Mouse (Mus musculus) embryo, embryonic 10.5 days (tissue): ENCODE measurements around the gene Telo2.
A peak's percentile ranks its signal among the peaks of the same experiment; 100 is the strongest.

Experiments
- DNase-seq: peaks from one replicate; pipeline ENCODE4 v3.0.0-alpha.2; 2015; ENCODE audit warnings: low spot score

Gene Telo2

DNA sequence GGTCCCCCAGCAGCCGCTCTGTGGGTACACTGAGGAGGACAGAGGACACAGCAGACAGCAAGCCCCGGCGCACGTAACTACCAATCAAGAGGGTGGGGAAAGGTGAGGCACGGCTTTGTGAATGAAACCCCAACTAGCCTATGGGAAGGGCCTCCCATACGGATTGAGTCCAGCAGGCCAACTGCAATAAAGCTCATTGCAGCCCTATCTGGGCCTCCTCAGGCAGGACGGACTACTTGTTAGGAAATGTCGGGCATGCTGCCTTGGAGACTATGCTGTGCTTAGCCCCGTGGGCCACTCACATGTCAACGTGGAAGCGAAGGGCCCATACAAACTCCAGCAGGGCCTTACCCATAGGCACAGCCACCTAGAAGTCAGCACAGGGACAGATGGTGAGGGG lies 14.4 kb downstream of the Telo2 start:
- no peak for DNase-seq

DNA sequence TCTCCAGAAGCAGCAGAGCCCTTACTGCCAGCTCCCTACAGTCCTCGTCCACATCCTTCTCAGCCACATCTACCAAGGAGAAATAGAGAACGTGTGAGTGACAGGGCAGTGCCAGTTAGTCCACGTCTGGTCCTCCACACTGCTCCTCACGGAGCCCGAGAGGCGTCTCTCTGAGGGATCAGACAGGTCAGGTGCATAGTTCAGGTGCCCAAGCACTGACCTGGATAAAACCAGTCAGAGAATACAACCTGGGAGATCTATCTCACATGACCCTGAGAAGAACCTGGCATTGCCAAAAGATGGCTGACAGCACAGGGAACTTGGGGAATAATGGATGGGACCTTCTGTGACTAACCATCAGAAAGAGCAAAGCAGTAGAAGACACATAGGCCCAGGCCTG lies 15.7 kb downstream of the Telo2 start:
- no peak for DNase-seq

DNA sequence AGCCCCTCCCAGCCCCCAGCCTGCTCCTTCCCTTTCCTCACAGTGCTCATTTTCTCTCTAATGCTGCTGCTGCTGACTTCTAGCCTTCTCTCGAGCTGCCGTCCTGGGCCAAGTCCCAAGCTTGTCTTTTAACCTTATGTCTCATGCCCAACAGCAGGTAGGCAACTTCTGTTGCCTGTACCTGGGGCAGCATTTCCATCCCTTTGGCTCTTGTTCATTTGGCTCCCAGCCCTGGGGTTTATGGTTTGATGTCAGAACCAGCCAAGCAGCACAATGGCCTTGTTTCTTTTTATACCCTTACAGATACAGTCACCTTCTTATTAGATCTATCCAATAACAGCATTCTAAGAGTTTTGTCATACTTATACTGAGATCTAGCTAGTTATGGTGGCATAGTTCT lies 19.5 kb downstream of the Telo2 start:
- DNase-seq: no peak

DNA sequence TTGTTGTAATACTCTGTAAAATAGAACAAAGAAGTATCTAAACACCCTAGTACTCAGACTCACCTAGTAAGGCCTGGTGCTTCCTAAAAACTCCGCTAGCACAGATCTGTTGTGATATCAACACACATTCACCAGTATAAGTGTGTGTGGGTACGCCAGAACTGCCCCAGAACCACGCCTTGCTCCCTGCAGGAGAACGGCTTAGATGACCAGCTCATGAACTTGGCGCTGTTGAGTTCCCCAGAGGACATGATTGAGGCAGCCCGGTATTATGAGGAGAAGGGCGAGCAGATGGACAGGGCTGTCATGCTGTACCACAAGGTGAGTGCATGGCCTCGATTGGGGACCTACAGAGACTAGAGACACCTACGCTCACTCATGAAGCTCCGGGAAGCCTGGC lies 25.3 kb downstream of the Telo2 start:
- DNase-seq: no peak

DNA sequence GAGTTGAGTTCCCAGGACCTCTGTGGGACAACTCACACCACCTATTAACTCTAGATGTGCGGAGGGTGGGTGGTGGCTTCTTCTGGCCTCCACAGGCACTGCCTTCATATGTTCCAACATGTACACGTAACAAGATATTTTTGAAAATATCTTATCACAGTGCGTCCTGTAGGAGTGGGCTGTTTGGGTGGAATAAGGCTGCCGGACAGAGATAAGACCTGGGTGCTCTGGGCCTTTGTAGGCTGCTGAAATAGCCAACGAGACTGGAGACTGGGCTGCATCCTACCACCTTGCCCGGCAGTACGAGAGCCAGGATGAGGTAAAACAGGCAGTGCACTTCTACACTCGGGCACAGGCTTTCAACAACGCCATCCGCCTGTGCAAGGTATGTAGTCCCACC lies 26.6 kb downstream of the Telo2 start:
- no peak for DNase-seq

DNA sequence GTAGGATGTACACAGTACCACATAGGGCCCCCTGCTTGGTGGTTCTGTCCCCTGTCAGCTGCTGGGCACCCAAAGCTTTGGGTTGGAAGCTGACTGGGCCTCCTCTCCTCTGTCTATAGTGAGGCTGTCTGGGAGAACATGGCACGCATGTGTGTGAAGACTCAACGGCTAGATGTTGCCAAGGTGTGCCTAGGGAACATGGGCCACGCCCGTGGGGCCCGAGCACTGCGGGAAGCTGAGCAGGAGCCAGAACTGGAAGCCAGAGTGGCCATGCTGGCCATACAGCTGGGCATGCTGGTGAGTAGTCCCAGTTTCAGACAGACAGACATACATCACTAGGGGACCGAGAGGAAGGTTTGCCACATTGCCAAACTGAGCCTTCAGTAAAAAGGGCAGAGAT lies 29.0 kb downstream of the Telo2 start:
- DNase-seq: no peak

DNA sequence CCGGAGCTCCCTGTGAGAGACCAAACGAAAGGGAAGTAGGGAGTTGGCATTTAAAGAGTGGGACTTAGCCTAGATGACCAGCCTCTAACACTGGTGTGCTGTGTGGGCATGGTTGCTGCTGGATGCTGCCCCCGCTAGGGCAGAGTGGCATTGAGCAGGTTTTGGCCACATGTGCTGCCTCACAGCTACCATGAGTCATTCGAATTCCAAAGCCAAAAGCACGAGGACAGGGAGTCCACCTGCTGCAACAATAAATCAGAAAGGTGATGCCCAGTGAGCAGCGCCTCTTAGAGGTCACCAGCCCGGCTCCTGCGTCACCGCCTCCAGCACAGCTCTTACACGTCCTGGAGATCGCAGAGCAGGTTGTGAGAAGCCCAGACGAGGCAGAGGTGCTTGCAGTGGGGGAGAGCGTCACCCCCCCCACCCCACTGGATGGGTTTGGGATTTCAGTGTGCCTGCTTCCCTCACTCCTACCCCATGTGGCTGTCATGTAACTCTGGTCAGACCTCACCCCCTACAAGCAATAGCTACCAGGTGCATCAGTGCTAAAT lies 30.9 kb downstream of the Telo2 start:
- no peak for DNase-seq

DNA sequence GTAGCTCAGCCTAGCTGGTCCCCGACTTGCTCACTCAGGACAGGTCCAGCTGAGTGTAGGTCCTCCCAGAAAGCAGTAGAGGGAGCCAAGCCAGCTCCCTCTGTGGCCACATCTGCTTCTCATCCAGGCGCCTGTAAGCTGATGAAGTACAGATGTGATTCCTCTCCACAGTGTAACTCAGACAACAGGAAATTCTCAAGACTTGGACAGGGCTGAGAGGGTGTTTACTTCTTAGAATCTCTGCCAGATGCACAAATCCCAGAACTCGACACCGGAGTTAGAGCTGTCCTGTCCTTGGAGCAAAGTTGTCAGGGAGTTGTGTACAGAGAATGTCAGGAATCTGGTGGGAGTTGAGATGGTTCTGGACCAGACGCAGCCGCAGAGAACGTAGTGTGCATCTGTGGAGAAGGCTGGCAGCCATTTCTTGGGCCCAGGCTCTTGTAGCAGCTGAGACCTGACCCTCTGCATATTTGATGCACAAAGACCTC lies 32.3 kb downstream of the Telo2 start, which contains the start of gene Tmem204:
Gene Tmem204, minus strand, starts transcription at position 148 of the 488 bp plus-strand sequence.
- peak; percentile 90 for DNase-seq

DNA sequence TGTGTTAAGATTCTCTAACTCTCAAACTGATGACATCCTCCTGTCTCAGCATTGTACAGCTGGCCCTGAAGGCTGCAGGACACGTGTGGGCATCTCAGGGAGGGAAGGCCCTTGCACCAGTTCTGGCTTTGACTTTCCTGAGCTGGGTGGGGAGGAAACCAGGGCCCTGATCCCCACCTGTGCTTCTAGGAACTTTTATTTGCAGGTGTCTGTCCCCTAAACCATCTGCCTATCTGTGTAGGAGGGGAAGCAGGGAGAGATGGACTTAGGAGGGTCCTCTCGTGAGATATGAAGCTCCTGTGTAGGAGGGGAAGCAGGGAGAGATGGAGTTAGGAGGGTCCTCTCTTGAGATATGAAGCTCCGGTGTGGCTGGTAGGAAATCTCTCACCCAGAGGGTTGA lies 32.9 kb downstream of the Telo2 start:
- no peak for DNase-seq

DNA sequence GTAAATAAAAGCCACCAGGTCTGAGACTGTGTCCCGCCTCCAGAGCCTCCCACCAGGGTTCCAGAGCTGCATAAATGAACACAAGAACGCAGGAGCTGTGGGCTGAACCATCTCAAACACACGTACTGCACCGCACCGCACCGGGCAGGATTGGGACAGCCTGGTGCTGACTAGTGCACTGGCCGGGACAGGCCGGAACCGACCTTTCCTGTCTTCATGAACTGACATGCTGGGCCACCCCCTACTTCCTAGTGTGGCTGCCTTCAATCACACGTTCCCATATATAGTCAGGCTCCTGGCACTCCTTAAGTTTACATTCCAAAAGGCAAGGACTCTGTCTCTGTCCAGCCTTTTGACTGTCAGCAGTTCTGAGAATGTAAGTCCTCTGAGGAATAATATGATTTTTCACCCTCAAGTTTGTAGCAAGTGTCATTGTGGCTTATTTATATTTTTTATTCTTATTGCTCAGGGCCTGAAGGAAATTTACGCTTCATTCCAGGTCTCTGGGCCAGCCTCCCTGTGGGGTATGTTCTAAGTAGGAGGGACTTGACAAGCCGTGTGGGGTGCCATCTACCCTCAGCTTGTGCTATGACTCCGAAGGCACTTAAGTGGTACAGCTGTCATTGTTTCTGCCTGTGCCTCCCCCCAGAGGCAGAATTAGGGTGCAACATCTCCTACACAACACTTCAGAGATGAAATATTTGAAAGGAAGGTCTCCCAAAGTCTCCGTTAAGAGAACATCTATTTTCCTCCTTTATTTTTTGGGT lies 33.5 kb downstream of the Telo2 start:
- DNase-seq: peak; percentile 19

DNA sequence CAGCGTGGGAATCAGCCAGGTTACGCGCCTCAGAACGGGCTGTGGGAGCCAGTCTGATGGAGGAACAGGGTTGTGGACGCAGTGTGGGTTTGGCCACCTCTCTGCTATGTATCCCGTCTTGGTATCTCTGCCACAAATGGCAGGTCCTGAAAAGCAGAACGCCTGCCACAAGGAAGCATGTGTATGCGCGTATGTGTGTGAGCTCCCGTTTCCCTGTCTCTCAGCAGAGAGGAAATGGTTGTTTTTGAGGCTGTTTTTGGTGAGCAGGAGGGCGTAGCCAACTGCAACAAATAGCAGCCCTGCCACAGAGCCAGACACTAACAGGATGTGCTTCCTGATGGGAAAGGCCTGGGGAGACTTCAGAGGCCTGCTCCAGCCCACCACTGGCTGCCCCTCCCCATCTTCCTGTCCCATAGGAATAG lies 34.8 kb downstream of the Telo2 start:
- peak; percentile 22 for DNase-seq

DNA sequence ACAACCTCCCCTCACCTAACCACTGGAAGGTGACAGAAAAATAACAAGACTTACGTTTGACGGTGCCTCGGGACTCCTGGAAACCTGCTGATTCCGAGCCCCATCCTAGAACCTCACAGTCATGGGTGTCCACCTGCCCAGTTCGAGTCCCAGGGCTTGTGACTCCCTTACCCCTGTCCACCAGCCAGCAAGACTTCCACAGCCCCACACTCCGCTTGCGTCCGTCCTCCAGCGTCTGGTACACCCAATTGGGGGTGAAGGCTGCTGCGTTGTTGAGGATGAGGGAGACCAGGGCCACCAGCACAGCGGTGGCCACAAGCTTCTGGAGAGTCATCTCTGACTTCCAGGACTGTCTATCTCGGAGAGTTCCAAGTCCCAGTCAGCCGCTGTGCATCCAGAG lies 35.6 kb downstream of the Telo2 start:
- no peak for DNase-seq

DNA sequence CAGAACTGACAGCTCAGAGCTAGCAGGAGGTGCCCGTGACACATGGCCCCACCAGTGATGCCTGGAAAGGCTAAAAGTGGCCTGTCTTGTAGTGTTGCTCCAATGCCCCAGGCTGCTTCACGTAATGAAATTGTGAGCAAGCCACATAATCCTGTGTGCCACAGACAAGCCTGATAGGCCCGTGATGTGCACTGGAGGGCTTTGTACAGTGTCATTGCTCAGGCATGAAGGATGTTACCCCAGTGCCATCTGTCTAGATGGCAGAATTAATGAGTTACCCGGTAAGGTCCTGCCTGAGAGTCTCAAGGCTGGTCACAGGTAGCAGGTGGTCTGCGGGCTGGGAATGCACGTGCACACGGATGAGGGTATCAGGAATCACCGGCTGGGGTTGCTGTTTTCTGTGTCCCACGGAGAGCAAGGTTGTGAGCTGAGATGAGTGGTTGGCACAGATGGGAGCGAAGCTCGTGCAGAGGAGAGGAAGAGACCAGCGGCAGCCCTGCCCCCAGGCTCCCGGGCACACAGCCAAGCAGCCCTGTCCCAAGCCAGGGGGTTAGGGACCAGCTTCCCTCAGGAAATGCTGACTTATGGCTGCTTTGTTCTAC lies 37.9 kb downstream of the Telo2 start:
- DNase-seq: no peak

DNA sequence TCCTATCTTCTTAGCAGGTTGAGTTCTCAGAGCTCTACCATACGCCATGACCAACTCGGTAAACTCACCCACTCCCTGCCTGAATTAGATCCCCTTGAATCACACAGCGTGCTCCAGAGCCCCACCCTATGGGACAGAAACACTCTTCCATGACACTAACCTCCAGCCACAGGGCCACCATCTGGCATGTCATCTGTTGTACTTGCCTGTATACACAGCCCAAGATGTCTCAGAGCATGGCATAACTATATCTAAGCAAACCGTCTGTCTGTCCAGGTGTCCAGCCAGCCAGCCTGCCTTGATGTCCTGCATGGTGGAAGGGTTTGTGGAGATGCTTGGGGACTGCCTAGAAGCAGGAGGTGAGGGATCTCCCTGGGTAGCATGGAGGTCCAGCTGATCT lies 38.9 kb downstream of the Telo2 start:
- DNase-seq: no peak

DNA sequence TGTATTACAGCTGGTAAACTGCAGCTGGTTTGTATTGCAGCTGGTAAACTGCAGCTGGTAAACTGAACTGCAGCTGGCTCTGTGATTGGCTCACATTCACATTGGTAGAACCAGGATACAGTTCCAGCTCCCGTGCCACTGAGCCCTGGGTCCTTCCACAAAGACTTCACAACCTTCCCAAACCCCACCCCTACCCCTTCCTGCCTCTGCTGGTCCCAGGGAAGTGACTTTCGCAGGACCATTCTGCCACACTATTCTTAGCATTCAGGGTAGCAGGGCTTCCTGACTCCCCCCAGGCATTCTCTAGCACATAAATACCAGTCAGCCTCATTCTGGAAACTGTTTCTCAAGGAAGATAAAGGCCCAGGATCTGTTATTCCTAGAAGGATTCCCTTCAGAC lies 47.1 kb downstream of the Telo2 start:
- no peak for DNase-seq

DNA sequence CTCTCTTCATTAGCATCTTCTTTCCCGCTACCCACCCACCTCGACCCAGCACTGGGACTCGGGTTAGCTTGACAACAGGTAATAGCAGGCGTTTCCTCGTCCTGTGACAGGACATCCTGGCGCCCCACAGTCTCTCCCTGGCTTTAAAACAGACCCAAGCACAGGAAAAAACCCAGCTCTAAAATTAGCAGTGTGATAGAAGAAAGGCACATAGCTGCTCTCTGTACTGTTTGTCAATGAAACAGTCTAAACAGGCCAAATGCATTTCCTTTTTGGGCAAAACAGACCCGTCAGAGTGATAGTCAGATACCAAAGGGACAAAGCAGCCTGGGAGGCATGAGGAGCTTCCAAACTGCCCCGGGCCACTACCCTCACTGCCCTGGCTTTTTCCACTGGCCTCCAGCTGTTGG lies 48.3 kb downstream of the Telo2 start:
- no peak for DNase-seq

DNA sequence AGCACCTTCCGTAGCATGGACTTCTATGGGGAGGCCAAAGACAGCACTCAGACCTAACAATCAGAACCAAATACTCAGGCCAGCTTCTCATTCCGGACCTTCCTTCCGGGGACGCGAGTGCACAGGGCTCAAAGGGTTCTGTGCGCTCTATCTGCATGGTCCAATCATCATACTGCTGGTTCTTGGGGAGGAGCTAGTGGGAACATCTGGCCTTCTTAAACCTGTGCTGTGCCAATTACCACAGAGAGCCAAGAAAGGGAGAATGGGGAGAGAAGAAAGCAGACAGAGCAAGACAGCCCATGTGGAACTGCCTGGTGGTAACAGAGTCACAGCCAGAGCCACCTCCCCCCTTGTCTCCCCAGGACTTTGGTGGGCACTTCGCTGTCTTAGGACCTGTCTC lies 49.2 kb downstream of the Telo2 start:
- no peak for DNase-seq

DNA sequence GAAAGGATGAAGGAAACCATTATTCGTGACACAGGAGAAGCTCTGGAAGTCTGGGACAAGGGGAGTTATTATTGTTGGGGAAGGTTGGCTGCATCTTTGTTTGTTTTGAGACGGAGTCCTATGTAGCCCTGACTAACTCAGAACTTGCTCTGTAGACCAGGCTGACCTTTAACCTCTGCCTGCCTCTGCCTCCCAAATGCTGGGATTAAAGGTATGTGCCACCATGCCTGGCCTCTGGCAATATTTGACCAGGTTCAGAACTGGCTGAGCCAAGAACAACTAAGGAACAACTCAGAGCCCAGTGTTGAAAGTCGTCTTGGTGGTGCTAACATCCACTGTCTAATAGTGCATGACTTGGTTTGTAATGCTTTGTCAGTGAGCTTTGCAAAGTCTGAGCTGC lies 50.6 kb downstream of the Telo2 start:
- no peak for DNase-seq

DNA sequence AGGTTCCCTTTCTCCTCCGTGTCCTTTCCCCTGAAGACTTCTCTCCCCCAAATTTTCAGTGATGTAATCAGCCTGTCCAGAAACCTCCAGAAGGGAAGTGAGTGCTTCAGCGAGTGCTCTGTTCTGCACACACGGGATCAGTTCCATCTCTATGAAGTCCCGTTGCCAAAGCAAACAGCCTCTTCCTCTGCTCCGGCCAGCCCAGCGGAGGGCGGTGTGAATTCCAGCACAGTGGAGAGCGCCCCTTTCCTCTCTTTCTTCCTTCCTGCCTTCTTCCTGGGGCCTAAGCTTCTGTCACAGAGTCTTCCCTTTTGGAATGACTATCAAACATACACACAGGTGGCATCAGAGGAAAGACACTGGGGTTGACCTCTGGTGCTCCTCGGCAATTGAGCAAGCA lies 51.4 kb downstream of the Telo2 start:
- no peak for DNase-seq

DNA sequence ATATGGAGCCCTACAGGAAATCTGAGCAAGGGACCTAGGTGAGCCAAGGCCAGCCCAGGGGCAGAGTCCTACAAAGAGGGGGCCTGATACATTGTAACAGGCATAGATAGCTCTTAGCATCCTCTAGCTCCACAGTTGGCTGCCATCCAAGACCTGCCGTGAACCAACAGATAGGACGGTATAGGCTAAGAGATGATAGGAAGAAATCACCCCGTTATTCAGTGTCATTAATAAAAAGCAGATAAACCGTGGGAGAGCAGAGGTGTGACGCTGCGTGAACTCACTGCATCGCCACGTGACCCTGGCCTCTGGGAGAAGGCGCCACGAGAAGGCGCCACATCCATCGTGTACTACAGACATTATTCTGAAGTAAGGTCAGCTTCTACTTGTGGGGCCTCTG lies 51.9 kb downstream of the Telo2 start:
- DNase-seq: no peak

DNA sequence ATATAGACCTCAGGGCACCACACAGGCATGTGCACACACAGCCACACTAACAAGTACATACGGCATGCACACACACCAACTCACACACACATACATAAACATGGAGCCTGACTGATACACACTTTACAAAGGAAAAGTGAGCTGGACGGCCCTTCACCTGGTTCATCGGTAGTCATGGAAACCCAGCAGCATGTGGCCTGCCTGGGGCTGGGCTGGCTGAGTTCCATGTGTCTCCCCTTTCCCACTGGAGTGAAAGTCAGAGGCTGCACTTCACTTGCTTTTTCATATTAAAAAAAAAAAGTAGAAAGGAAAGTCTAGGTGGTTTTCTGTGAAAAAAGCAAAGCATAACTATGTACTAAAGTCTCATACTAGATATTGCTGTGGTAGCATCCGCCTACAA lies 52.5 kb downstream of the Telo2 start:
- DNase-seq: no peak

DNA sequence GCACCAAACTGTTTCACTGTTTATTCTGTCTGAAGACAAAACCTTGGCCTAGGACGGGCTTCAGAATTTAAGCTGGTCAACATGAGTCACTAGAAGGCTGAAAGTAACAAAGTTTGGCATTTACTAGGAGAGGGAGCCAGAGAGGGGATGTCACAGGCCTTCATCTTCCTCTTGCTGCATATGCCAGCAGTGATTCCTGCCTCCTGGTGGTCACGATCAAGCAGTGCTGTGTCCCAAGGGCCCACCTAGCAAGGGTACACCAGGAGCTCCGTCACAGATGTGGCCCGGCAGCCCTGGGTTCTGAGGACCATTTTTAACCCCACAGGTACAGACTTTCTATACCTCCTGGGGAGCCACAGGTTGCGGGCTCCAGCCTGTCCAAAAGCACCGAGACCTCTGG lies 58.7 kb downstream of the Telo2 start:
- no peak for DNase-seq

DNA sequence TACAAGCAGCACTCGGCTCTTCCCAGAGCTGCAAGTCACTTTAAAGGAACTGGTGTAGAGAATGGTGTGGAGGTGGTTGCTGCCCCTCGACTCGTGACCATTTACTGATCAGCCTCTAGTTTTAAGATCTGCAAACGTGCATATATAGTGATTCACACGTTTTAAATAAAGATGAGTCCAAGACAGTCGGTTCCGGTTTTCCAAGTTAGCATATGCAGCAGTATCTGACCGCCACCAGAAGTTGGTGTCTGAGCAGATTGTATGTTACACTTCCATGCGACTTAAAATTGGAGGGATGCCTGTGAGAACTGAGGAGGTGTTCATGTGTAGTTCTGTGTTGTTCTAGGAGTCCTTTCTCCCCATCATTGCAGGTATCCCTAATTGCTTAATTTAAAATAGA lies 62.5 kb downstream of the Telo2 start:
- DNase-seq: no peak
